Mouse (Mus musculus) hindbrain, embryonic 10.5 days (tissue): Measurements from ENCODE around the gene Sulf2. TPM values are rescaled to one million over a fixed set of nuclear protein-coding genes. Genes with fewer than 3 reads are reported as not detected.
"Not testable (repeated sequence)": the region's sequence is repeated elsewhere in the genome, so short reads cannot be mapped to it uniquely, and the experiment has no call there.

ENCODE experiments used
- DNase-seq: peaks from one replicate; pipeline ENCODE4 v3.0.0-alpha.2; 2017; ENCODE audit warnings: low spot score
- H3K27ac ChIP-seq: fragments of 300-500 bp; sonication (generic); 2 replicates; pipeline ENCODE4 v1.5.1; 2016; ENCODE audit warnings: mild to moderate bottlenecking, moderate library complexity
- H3K27me3 ChIP-seq: fragments of 300-500 bp; sonication (generic); 2 replicates; pipeline ENCODE4 v1.6.1; 2016; ENCODE audit warnings: mild to moderate bottlenecking; ENCODE audit not compliant: poor library complexity, insufficient read depth, severe bottlenecking
- H3K36me3 ChIP-seq: fragments of 300-500 bp; sonication (generic); 2 replicates; pipeline ENCODE4 v1.6.1; 2016; ENCODE audit warnings: mild to moderate bottlenecking, moderate library complexity
- H3K4me1 ChIP-seq: fragments of 300-500 bp; sonication (generic); replicated peaks from 2 replicates; pipeline ENCODE4 v1.6.1; 2016; ENCODE audit warnings: mild to moderate bottlenecking
- H3K4me3 ChIP-seq: fragments of 300-500 bp; sonication (generic); 2 replicates; pipeline ENCODE4 v1.5.1; 2016; ENCODE audit warnings: mild to moderate bottlenecking, moderate library complexity
- H3K9me3 ChIP-seq: fragments of 300-500 bp; sonication (generic); 2 replicates; pipeline ENCODE4 v1.6.1; 2016; ENCODE audit warnings: mild to moderate bottlenecking, moderate library complexity
- WGBS: fragments of 180-500 bp; shearing (Covaris S2); methylation state at CpG from one replicate; pipeline ENCODE4 v1.1.7; 2016; 5-methylcytosine and 5-hydroxymethylcytosine counted together
- polyA plus RNA-seq: library from polyadenylated mRNA; unstranded; fragments of >200 nt; fragmentation: Nextera tagmentation; extraction: Ambion mirVana; gene quantifications from 2 replicates; pipeline ENCODE4 v1.2.1, GENCODE M21; 2016

Sulf2 gene
- polyA plus RNA-seq: 83.8 and 87.8 TPM in 2 replicates

DNA sequence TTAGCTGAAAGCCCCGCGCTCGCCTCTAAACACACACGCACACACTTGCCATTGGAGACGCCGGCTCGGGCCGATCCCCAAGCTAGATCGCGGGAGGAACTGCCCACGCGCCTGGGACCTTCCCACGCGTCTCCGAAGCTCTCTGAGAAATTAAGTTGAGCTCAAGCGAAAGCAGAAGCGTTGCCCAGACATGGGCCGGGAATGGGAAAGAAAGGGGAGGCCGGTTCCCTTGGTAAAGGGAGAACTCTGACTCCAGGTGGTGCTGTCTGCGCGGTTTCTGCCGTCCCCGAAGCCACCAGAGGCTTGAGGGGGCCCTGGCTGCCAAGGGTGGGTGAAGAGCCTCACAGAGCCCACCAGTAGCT, at the start of gene Sulf2:
Sulf2 (minus strand) TSS at position 210 of the 362 bp plus-strand sequence.
- Histone ChIP-seq H3K4me3 (peak within 1 kb of the TSS; percentile 82), H3K36me3 (peaks cover 11% of the 10 kb centered on the region; the same call in 1 of the 2 replicates), H3K9me3 (peaks cover 3% of the 10 kb centered on the region; the same call in 1 of the 2 replicates), H3K4me1 (peaks cover 73% of the 10 kb centered on the region), H3K27ac (peak within 1 kb of the TSS; percentile 97), H3K27me3 (peaks cover 32% of the 10 kb centered on the region)
- WGBS: under 1% methylated on average over 23 of the region's 23 CpGs
- peak; percentile 85 for DNase-seq

DNA sequence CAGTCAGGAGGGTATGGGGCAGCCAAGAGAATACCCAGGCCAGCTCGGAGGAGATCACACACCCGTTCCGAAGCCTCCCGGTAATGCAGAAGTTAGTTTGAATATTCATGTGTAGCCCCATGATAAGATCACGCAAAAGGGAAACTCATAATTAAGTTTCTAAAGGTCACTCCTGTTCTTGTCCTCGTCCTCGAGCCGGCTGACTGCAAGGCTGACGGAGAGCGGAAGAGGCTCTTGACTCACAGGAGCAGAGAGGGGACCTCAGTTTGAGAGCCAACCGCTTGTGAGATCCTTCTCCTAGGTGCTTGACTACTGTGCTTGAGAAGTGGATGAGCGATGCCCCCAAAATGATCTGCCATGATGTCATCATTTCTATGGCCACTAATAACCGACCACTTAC, 48.7 kb upstream of the Sulf2 start:
- Histone ChIP-seq H3K4me1 (peaks cover 24% of the 10 kb centered on the region), H3K4me3 (no peak overlapping the region), H3K27me3 (peaks cover 80% of the 10 kb centered on the region), H3K36me3 (no peaks in the 10 kb centered on the region), H3K27ac (peak overlapping the region; percentile 56; the same call in 1 of the 2 replicates), H3K9me3 (no peaks in the 10 kb centered on the region)
- no peak for DNase-seq
- 91% methylated on average over 13 of the region's 13 CpGs for WGBS

DNA sequence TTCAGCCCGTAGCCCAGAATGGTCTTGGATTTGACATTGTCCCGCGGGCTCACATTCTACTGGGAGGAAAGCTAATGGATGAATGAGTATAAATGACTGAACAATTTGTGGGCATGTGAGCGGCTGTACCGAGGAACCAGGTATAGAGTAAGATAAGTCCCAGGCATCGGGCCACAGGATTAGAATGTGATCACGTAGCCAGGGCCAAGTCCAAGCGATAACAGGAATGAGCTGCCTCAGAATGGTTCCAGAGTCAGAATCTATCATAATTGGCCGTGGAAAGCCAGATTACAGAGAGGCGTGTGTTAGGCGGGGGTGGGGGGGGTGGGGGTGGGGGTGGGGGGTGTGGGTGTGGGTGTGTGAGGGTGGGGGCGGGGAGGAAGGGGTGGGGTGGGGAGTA, 48.2 kb upstream of the Sulf2 start:
- H3K4me3 ChIP-seq: no peak overlapping the region
- H3K27me3 ChIP-seq: peaks cover 83% of the 10 kb centered on the region
- peaks cover 23% of the 10 kb centered on the region for H3K4me1 ChIP-seq
- peak overlapping the region; percentile 56; the same call in 1 of the 2 replicates for H3K27ac ChIP-seq
- H3K36me3 ChIP-seq: no peaks in the 10 kb centered on the region
- no peak for DNase-seq
- no peaks in the 10 kb centered on the region for H3K9me3 ChIP-seq
- WGBS: 89% methylated on average over 12 of the region's 12 CpGs

DNA sequence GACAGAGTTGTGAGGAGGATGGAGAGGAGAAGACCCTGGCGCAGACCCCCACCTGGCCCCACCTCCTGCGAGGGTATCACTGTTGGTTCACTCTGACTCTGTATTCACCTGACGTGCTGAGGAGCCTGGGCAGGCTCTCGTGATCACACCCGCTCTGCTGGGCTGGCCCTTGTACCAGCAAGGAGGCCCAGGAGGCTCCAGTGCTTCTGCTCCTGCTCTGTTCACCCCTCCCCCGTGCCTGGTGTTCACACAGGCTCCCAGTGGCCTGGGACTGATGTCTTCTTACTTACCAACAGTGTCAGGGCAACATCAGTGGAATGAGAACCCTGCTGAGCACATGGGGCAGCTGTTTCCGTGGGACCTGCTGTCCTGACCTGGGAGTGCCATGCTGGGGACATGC, 42.5 kb upstream of the Sulf2 start:
- H3K4me1 ChIP-seq: peaks cover 49% of the 10 kb centered on the region
- H3K27me3 ChIP-seq: peaks cover 67% of the 10 kb centered on the region
- no peaks in the 10 kb centered on the region for H3K36me3 ChIP-seq
- H3K27ac ChIP-seq: peak overlapping the region; percentile 71
- no peak overlapping the region for H3K4me3 ChIP-seq
- WGBS: 44% methylated on average over 7 of the region's 7 CpGs
- 0 out of 2 replicates have a peak, but pooled peaks cover 3% of the 10 kb centered on the region for H3K9me3 ChIP-seq
- no peak for DNase-seq

DNA sequence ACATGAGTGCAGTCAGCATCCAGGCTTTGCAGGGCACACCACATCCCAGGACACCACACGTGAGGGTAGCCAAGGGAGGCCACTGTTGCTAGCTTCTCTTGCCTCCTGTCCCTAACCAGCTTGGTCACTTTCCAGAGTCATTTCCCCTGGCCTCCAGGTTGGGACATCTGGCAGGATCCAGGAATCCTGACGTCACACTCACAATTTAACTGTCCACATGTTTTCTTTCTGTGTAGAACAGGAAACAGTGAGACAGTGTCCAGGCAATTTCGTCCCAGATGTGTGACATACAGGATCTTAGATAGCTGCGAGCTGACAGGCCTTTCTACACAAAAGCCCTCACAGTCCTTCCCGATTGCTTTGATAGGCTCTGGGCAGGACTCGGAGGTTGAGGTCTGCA, 41.6 kb upstream of the Sulf2 start:
- Histone ChIP-seq H3K27me3 (peaks cover 63% of the 10 kb centered on the region), H3K4me1 (peaks cover 53% of the 10 kb centered on the region), H3K9me3 (0 out of 2 replicates have a peak, but pooled peaks cover 3% of the 10 kb centered on the region), H3K27ac (peak overlapping the region; percentile 71), H3K4me3 (no peak overlapping the region), H3K36me3 (no peaks in the 10 kb centered on the region)
- 68% methylated on average over 6 of the region's 6 CpGs for WGBS
- no peak for DNase-seq

DNA sequence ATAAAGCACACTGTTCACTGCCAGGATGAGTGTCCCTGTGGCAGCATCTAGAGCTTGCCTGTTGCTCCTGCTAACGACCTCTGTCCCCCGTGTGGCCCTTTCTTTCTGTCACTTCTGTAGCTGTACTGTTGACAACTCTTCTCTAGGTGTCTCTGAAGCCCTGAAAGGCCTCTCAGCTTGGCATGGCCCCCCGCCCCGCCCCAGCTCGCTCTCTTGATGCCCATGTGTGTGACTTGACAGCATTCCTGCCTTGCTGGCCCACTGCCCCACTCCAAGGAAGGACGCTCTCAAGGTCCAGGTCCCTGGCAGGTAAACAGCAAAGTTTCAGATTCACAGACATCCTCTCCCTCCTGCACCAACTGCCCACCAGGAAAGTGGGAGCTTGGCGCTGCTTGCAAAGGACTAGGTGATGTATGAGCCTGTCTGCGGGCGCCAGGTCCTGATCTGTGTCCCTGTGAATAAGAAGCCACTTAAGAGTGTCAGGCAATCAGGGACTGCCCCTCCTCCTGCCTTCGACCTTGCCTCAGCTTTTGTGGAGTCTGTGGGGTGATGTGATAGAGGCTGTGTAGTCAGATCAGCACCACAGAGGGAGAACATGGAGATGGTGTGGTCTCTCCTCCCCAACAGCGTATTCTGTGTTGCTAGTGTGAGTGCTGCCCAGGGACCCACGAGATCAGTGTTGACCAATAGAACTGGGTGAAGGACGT, 40.8 kb upstream of the Sulf2 start:
- H3K27ac ChIP-seq: no peak overlapping the region
- H3K9me3 ChIP-seq: 0 out of 2 replicates have a peak, but pooled peaks cover 3% of the 10 kb centered on the region
- DNase-seq: no peak
- no peaks in the 10 kb centered on the region for H3K36me3 ChIP-seq
- peaks cover 57% of the 10 kb centered on the region for H3K27me3 ChIP-seq
- H3K4me3 ChIP-seq: no peak overlapping the region
- WGBS: 77% methylated on average over 13 of the region's 13 CpGs
- peaks cover 55% of the 10 kb centered on the region for H3K4me1 ChIP-seq

DNA sequence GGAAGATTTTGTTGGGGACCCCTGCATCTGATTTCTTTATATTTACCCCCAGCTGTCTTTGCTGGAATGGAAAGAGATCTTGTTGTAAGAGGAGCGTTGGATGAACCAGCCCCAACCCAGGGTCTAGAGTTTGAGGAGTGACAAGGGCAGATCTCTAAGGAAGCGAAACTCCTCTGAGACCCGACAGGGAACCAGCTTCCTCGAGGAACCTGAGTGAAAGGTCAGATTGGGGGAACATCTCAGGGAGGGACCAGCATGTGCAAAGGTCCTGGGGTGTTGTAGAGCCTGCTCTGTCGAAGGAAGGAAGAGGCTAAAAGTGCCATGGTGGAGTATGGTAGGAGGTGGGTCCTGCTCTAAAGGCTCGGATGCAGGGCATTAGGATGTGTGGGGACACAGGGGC, 39.6 kb upstream of the Sulf2 start:
- H3K9me3 ChIP-seq: 0 out of 2 replicates have a peak, but pooled peaks cover 3% of the 10 kb centered on the region
- H3K27me3 ChIP-seq: peaks cover 45% of the 10 kb centered on the region
- peaks cover 67% of the 10 kb centered on the region for H3K4me1 ChIP-seq
- 82% methylated on average over 6 of the region's 6 CpGs for WGBS
- no peak overlapping the region for H3K4me3 ChIP-seq
- DNase-seq: no peak
- 0 out of 2 replicates have a peak overlapping the region, but pooled peaks have one; percentile 6 for H3K27ac ChIP-seq
- H3K36me3 ChIP-seq: no peaks in the 10 kb centered on the region

DNA sequence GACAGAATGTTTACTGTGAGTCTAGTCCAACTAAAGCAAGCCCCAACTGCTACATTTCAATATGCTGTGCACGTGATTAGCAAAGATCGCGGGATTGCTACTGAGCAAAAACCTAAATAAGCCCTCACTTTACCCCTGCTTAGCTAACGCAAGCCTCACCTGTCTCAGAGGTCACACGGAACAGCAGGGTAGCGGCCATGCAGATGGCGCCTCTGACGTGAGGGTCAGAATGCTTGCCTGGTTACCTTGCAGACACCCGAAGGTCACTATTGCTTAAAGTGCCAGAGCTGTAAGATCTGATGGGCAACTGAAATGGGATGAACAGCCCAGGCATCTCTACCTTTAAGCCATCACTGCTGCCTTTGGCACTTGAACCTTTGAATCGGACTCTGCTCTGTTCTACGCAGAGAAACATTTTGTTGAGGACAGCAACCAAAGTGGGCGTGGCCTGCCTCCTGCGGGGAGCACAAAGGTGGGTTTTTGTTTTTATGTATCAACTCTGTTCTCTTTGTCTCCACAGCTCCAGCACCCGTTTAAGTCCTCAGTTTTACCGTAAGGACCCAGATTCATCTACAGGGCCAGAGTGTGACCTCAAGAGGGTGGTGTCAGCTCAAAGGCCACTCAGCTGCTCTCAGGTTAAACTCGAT, 38.8 kb upstream of the Sulf2 start:
- H3K9me3 ChIP-seq: 0 out of 2 replicates have a peak, but pooled peaks cover 3% of the 10 kb centered on the region
- WGBS: 58% methylated on average over 16 of the region's 16 CpGs
- peak overlapping the region; percentile 30; the same call in 1 of the 2 replicates for H3K27ac ChIP-seq
- H3K4me3 ChIP-seq: no peak overlapping the region
- no peak for DNase-seq
- no peaks in the 10 kb centered on the region for H3K36me3 ChIP-seq
- peaks cover 67% of the 10 kb centered on the region for H3K4me1 ChIP-seq
- peaks cover 40% of the 10 kb centered on the region for H3K27me3 ChIP-seq

DNA sequence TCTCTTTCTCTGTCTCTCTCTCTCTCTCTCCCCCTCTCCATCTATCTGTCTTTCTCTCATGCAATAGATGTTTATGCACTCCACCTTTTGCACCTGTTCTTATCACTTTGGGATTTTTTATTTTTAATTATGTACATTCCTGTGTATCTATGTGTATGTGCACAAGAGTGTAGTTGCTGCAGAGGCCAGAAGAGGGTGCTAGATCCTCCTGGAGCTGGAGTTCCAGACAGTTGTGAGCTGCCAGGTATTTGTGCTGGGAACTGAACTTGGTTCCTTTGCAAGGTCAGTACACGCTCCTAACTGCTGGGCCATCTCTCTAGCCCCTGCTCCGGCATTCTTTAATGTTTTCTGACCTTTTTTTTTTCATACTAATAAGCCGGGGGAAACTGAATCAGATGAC, 38.0 kb upstream of the Sulf2 start:
- peaks cover 36% of the 10 kb centered on the region for H3K27me3 ChIP-seq
- no peak overlapping the region for H3K27ac ChIP-seq
- 0 out of 2 replicates have a peak, but pooled peaks cover 3% of the 10 kb centered on the region for H3K9me3 ChIP-seq
- no peak overlapping the region for H3K4me3 ChIP-seq
- H3K4me1 ChIP-seq: peaks cover 61% of the 10 kb centered on the region
- no peak for DNase-seq
- no peaks in the 10 kb centered on the region for H3K36me3 ChIP-seq
- 92% methylated on average over 3 of the region's 3 CpGs for WGBS

DNA sequence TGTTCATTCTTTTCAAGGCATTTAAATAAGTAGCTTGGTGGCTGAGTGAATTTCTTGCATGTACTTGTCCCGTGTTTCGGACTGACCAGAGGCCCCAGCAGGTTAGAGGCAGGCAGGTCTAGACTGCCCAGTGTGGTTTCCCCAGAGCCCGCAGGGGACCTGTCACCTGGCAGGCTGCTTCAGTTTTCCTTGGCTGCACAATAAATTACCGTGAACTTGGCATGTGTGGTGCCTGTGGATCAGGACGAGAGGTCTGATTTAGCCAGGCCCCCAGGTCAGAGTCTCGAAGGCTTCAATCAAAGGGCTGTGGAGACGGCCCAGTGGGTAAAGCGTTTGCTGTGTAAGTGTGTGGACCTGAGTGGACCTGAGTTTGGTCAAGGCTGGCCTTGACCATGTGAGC, 35.4 kb upstream of the Sulf2 start:
- Histone ChIP-seq H3K27ac (peak overlapping the region; percentile 64), H3K4me3 (no peak overlapping the region), H3K36me3 (no peaks in the 10 kb centered on the region), H3K9me3 (0 out of 2 replicates have a peak, but pooled peaks cover 3% of the 10 kb centered on the region), H3K27me3 (peaks cover 27% of the 10 kb centered on the region), H3K4me1 (peaks cover 53% of the 10 kb centered on the region)
- 68% methylated on average over 8 of the region's 8 CpGs for WGBS
- no peak for DNase-seq

DNA sequence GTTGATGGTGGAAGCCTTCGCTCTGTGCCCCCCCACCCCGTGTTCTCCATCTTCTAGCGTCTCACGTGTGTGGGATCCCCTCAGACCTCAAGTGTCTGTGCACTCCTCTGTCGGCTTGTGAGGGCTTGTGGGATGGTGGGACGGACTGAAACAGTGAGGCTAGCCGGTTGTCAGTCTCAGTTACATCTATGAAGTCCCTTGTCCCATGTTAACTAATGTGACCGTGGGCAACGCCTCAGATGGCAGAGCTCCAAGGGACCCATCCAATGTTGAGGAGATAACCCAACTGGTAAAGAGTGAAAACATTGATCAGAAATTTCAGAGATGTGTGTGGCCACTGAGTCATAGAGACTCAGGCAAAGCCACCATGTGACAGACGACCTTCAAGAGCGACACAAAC, 33.7 kb upstream of the Sulf2 start:
- WGBS: 94% methylated on average over 11 of the region's 11 CpGs
- no peaks in the 10 kb centered on the region for H3K36me3 ChIP-seq
- 0 out of 2 replicates have a peak, but pooled peaks cover 3% of the 10 kb centered on the region for H3K9me3 ChIP-seq
- no peak overlapping the region for H3K4me3 ChIP-seq
- H3K27me3 ChIP-seq: peaks cover 31% of the 10 kb centered on the region
- DNase-seq: no peak
- no peak overlapping the region for H3K27ac ChIP-seq
- H3K4me1 ChIP-seq: peaks cover 37% of the 10 kb centered on the region

DNA sequence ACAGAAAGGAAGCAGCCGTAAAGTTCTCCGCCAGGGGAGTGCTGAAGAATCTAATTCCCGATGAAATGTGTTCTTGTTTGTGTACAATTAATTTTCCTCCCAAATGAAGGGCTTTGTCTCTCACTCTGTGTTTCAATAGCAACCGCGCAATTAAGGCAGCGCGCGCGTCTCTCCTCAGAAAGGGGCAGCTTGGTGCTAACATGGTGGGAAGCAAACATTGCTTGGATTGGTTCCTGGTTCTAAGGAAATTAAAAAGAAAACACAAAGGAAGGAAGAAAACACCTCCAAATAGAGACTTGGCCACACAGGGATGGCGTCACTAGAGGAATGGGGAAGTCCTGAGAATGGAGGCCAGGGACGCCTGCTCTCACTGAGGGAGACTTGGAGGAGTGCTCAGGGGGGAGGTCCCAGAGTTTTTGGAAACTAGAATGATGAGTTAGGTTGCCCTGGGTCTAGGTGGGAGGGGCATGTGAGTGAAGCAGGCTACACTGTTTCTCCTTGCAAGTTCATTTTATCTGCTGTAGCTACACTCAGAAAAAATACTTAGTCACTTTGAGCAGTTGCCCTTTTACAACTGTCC, 32.5 kb upstream of the Sulf2 start:
- DNase-seq, H3K9me3 ChIP-seq, H3K4me3 ChIP-seq, H3K36me3 ChIP-seq: not testable (repeated sequence)
- H3K27ac ChIP-seq: 0 out of 2 replicates have a peak overlapping the region, but pooled peaks have one; percentile 45
- peaks cover 36% of the 10 kb centered on the region for H3K4me1 ChIP-seq
- WGBS: 71% methylated on average over 10 of the region's 11 CpGs
- H3K27me3 ChIP-seq: peaks cover 31% of the 10 kb centered on the region

DNA sequence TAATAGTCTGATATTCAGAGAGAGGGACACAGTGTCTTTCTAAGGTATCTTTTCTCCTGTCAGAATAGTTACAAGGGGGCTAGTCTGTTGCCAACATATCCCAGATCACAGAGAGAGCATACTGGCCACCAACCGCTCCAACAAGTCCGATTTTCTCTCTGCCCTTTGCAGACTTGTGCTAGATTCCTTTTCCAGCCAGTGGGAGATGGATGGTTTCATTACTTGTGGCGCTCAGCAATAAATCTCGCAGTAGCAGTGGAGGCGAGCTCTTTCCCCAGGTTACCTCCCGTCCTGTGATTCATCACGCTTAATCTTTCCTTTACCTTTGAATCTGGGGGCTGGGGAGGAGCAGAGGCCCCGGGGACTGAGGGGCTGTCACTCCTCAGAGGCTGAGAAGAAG, 31.9 kb upstream of the Sulf2 start:
- WGBS: 62% methylated on average over 8 of the region's 8 CpGs
- H3K27ac ChIP-seq: peak overlapping the region; percentile 17; the same call in 1 of the 2 replicates

More for the DNA sequence above, 31.9 kb upstream of the Sulf2 start:
- not testable (repeated sequence) for H3K36me3 ChIP-seq, H3K4me3 ChIP-seq, DNase-seq, H3K9me3 ChIP-seq
- Histone ChIP-seq H3K27me3 (peaks cover 27% of the 10 kb centered on the region), H3K4me1 (peaks cover 35% of the 10 kb centered on the region)
